Mouse (Mus musculus) B cell, adult (primary cell): Measurements from ENCODE around the gene Cpt1a. TPM values are rescaled to one million over a fixed set of nuclear protein-coding genes. Genes with fewer than 3 reads are reported as not detected.

Experiments
- total RNA-seq: library from RNA; stranded (reverse); gene quantifications from 4 replicates; pipeline ENCODE4 v1.2.4, GENCODE M21; 2023; ENCODE audit not compliant: inconsistent age

Cpt1a gene
- 53.1 to 75.5 TPM (median 63.3 TPM) in 4 replicates for total RNA-seq

GRCm38 (mm10) chr19:3322261-3322969 is at the start of gene Cpt1a:
Cpt1a (plus strand) TSS chr19:3322334.

GRCm38 (mm10) chr19:3282572-3283467 is 39.3 kb upstream of the Cpt1a start, which contains the start of the genes Mrpl21 and Ighmbp2:
Mrpl21 (plus strand) TSS chr19:3282901.
Ighmbp2 (minus strand) TSS chr19:3283017.

GRCm38 (mm10) chr19:3388629-3389057 is 66.5 kb downstream of the Cpt1a start, which contains the start of gene Tesmin:
Tesmin (plus strand) TSS chr19:3388857.

GRCm38 (mm10) chr19:3414268-3414733 is 92.2 kb downstream of the Cpt1a start, which contains the start of gene Gal:
Gal (minus strand) TSS chr19:3414544.

Other genes starting within 250 kb of the Cpt1a start
- 35.8 to 46.3 TPM (median 45.6 TPM) in 4 replicates for gene Mrpl21, start 39.4 kb upstream of the Cpt1a start, total RNA-seq
- gene Ighmbp2, start 39.3 kb upstream of the Cpt1a start, total RNA-seq = 14.1 to 14.8 TPM (median 14.3 TPM) in 4 replicates
- 0.33 to 1.5 TPM (median 0.77 TPM) in 4 replicates for gene Tesmin, start 66.5 kb downstream of the Cpt1a start, total RNA-seq
- not detected in 4 replicates for gene Gal, start 92.2 kb downstream of the Cpt1a start, total RNA-seq